Mouse (Mus musculus) central nervous system, embryonic 18 days (tissue): ENCODE results near the gene Scaf4. TPM values are rescaled to one million over a fixed set of nuclear protein-coding genes. Genes with fewer than 3 reads are reported as not detected.

ENCODE experiments used
- polyA plus RNA-seq: library from polyadenylated mRNA; depleted of rRNA; stranded (reverse); fragments of >200 nt; gene quantifications from 2 replicates; pipeline ENCODE4 v1.2.3, GENCODE M21; 2012; rRNA removed

Gene Scaf4
- 40.6 and 47.8 TPM in 2 replicates for polyA plus RNA-seq

GRCm38 (mm10) chr16:90283905-90284891, at the start of gene Scaf4:
Scaf4 (minus strand) TSS chr16:90284503.

GRCm38 (mm10) chr16:90220026-90220891, 64.0 kb downstream of the Scaf4 start, which contains the start of gene Sod1:
Sod1 (plus strand) TSS chr16:90220754.

Other genes with a start within 250 kb of the Scaf4 start
- gene Tiam1, start 140.7 kb downstream of the Scaf4 start, polyA plus RNA-seq = 9.3 and 15.2 TPM in 2 replicates
- gene Sod1, start 63.7 kb downstream of the Scaf4 start, polyA plus RNA-seq = 708 and 729 TPM in 2 replicates
- gene Hunk, start 101.5 kb upstream of the Scaf4 start, polyA plus RNA-seq = 11.2 and 12.6 TPM in 2 replicates